Mouse (Mus musculus): ENCODE measurements around the gene Hist1h2bb. TPM values are rescaled to one million over a fixed set of nuclear protein-coding genes. Genes with fewer than 3 reads are reported as not detected.
"Not testable (repeated sequence)": the region's sequence is repeated elsewhere in the genome, so short reads cannot be mapped to it uniquely, and the experiment has no call there.

Hist1h2bb gene
- polyA plus RNA-seq, 1 experiment: 13.5 TPM

DNA sequence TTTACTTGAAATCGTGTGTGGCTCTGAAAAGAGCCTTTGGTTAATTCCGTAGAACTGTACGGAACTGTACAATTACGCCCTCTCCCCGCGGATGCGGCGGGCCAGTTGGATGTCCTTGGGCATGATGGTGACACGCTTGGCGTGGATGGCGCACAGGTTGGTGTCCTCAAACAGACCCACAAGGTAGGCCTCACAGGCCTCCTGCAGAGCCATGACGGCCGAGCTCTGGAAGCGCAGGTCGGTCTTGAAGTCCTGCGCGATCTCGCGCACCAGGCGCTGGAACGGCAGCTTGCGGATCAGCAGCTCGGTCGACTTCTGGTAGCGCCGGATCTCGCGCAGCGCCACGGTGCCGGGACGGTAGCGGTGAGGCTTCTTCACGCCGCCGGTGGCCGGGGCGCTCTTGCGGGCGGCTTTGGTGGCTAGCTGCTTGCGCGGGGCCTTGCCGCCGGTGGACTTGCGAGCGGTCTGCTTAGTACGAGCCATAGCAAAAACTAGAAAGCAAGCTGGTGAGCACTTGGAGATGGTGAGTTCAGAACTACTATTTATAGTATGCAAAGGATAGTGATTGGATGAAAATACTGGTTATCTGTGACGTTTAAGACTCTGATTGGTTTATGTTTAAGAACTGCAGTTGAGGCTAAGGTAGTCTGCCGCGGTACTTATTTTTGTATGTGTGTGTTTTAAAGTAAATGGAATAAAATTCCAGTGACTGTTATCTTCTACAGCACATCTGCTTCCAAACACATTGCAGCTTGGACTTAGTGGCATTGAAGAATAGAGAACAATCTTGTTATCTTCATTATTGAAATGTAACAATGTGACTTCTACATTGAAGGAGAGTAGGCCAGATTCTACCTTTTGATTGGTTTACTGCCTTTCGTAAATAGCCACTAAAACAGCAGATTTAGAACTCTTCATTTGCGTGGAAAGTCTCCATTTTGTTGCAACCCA, 15.6 kb downstream of the Hist1h2bb start, which contains the start of gene Hist1h3a:
TSS of gene Hist1h3a (minus strand) at position 516 of the 951 bp plus-strand sequence.
- not testable (repeated sequence) for DNase-seq (ENCODE audit: low read depth, low spot score)
- under 1% methylated on average over 32 of the region's 52 CpGs for WGBS

DNA sequence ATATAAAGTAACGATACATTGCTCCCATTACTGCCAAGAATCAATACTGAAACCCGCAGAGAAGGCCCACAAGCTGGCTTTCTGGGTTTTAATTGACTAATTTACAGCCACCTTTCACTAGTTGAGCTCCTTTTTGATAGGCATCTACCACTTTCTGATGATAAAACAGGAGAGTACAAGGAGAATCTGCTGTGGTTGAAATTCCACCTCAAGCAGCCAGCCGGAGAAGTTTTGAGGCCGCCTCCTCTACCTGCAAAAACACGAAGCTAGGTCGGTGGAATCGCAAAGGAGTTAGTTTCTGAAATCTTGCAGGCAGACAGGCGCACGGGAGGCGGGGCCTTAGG, 16.7 kb downstream of the Hist1h2bb start:
- no peak for DNase-seq (ENCODE audit: low read depth, low spot score)
- WGBS: under 1% methylated on average over 10 of the region's 10 CpGs

DNA sequence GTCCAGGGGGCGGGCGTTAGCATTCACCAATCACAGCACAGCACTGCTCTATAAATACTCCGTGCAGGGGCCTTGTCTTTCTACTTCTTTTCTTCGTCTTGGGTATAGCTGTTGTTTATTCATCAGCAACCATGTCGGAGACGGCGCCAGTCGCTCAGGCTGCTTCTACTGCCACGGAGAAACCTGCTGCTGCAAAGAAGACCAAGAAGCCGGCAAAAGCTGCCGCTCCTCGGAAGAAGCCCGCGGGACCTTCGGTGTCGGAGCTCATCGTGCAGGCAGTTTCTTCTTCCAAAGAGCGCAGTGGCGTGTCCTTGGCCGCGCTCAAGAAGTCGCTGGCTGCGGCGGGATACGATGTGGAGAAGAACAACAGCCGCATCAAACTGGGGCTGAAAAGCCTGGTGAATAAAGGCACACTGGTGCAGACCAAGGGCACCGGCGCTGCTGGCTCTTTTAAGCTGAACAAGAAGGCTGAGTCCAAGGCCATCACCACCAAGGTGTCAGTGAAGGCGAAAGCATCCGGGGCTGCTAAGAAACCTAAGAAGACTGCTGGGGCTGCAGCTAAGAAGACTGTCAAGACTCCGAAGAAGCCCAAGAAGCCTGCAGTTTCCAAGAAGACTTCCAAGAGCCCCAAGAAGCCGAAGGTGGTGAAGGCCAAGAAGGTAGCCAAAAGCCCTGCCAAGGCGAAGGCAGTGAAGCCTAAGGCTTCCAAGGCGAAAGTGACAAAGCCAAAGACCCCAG, 17.2 kb downstream of the Hist1h2bb start, which contains the start of gene Hist1h1a:
TSS of gene Hist1h1a (plus strand) at position 81 of the 738 bp plus-strand sequence.
- 6% methylated on average over 34 of the region's 34 CpGs for WGBS
- no peak for DNase-seq (ENCODE audit: low read depth, low spot score)

DNA sequence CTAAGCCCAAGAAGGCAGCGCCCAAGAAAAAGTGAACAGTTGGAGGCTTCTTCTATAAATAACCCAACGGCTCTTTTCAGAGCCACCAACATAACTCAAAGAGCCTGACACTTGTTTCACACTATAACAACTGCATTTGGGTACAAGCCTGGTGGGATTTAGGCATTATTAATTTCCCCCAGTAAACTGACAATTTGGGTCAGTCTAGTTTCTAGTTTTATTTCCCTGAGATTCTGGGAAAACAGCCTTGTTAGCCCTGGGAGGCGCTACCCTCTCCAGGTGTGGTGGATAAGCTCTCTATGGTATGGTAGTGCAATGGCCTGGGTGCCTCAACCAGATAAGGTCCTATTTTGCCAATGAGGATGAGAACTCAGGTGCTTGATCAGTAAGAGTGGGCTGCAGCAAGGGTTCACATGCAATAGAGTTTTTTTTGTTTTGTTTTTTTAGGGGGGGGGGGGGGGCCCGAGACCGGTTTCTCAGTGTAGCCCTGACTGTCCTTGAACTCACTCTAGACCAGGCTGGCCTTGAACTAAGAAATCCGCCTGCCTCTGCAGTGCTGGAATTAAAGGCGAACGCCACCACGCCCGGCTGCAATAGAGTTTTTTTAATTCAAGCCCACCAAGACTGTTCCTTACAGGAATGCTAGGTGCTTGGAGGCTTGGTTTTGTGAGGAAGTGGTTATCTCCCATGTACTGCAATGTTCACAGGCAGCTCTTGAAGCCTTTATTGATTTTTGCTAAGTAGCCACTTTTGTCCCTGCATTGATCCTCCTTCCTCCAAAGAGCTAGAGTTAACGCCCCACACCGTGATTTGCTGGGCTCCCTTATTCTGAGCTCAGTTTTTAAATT, 18.0 kb downstream of the Hist1h2bb start:
- no peak for DNase-seq (ENCODE audit: low read depth, low spot score)
- WGBS: 61% methylated on average over 12 of the region's 12 CpGs

DNA sequence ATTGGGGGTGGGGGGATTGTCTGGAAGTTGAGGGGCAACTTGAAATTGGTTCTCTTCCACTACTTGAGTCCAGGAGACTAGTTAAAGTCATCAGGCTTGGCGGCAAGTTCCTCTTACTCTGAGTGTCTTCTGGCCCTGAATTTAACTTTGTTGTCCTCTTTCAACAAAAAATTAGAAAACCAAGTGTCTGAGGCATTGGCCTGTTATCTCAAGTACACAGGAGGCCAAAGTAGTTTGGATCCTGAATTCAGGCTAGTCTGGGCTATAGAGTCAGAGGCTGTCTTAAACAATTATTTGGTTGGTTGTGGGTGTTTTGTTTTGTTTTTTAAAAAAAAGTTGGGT, 18.6 kb downstream of the Hist1h2bb start:
- WGBS: 92% methylated on average over 1 of the region's 1 CpGs
- no peak for DNase-seq (ENCODE audit: low read depth, low spot score)

DNA sequence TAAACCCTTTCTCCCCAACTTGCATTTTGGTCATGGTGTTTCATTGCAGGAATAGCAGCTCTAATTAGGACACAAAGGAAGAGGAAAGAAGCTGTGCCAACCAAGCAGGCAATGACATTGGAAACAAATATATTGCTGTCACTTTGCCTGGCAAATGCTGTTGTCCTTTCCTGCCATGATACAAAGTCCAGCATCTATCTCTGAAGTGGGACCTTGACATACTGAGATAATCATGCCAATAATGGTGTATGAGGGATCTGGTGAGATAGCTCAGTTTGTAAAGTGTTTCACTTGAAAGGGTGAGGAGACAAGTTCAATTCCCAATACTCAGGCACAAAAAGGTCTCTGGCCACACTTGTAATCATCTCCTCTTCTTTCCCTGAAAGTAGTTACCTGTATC, 20.2 kb downstream of the Hist1h2bb start:
- DNase-seq (ENCODE audit: low read depth, low spot score): no peak

DNA sequence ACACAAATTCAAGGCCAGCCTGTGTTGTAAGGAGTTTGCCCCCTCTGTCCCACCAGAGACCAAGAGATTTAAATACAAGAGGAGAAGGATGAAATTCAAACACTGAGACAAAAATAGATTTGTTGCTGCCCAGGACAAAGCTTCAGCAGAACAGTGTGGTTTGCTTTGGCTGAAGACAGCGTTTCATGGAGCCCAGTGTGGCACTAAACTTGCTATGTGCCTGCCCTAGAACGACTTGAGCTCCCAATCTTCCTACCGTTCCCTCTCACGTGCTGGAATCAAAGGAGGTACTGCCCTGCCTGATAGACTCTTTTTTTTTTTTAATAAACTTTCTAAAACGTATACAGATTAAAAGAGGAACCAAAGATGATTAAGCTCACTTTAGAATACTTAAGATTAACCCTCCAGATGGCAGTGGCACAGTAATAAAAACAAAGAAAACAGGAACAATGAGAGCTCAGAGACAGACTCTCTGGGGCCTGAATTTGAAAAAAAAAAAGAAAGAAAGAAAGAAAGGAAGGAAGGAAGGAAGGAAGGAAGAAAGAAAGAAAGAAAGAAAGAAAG, 22.4 kb downstream of the Hist1h2bb start:
- 48% methylated on average over 5 of the region's 5 CpGs for WGBS
- DNase-seq (ENCODE audit: low read depth, low spot score): no peak

DNA sequence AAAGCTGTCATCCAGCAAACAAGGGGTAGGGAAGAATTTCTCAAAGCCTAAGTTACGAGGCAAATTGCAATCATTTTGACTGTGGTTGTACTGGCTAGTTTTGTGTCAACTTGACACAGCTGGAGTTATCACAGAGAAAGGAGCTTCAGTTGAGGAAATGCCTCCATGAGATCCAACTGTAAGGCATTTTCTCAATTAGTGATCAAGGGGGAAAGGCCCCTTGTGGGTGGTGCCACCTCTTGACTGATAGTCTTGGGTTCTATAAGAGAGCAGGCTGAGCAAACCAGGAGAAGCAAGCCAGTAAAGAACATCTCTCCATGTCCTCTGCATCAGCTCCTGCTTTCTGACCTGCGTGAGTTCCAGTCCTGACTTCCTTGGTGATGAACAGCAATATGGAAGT, 23.1 kb downstream of the Hist1h2bb start, which contains the start of gene Trim38:
TSS of gene Trim38 (plus strand) at position 301 of the 400 bp plus-strand sequence.
- not testable (repeated sequence) for DNase-seq (ENCODE audit: low read depth, low spot score)
- WGBS: 93% methylated on average over 2 of the region's 2 CpGs

DNA sequence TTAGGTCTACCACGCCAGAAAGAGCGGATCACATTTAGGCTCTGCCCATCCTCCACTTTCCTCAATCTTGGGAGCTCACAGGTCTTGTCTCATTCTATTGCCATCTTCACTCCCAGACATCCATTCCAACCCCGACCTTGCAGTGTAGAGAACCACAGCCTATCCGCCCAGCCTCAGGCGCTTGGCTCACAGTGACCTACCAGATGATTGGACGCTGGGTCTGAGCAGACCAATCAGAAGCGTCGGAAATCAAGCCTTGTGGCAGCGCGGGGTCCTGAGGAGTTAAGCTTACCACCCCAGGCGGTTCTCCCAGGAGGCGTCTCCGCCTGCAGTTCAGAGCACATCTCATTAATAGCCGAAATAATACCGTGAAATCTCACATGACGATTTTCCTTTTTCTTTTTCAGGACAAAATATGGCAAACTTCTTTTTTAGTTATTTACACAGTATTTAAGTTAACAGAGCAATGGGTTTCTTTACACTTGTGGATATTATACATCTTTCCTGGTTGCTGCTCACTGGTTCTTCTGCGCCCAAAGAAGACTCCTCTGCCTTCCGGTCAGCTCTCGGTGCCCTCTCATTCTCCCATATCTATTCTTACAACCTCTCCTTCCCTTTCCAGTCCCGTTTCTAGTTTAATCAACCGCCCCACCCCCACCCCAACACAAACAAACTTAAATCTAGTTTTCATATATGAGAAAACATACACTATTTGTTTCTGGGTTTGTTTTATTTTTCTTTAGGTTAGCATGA, 26.2 kb downstream of the Hist1h2bb start:
- no peak for DNase-seq (ENCODE audit: low read depth, low spot score)

DNA sequence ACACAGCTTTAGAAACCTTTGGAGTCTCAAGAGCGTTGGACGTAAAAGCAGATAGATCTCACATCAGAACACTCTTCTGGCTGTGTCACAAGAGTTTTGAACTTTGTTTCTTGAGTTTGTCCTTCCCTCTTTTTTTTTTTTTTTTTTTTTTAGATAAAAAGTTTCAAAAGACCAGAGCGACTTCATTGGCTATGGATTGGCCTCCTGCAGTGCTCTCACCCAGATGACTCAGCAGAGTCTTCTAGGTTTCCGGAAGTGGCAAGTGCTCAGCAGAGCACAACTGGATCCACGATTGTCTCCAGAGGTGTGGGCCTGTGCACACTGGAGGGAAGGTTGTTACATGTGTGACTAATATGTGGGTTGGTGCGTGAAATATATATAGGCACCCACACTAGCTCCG, 31.8 kb downstream of the Hist1h2bb start:
- DNase-seq (ENCODE audit: low read depth, low spot score): no peak
- WGBS: 92% methylated on average over 7 of the region's 7 CpGs

More for the DNA sequence above, 26.2 kb downstream of the Hist1h2bb start:
- WGBS: 41% methylated on average over 21 of the region's 21 CpGs

DNA sequence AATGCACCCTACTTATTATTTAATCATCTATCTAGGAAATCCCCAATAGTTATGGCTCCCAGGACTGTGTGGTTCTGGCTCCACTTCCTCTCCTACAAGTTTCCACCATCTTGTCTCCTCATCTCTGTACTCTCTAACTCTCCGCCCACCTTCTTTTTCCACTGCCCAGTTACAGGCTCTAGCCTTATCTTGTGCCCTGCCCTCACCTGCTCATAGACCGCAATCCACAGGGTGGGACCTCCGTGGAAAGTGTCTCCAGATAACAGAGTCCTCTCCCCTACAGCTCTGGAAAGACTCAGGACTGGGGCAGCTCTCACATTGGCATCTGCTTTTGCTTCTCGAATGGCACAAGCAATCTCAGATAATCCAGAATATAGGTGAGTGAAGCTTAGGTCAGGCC, 32.5 kb downstream of the Hist1h2bb start:
- no peak for DNase-seq (ENCODE audit: low read depth, low spot score)
- 55% methylated on average over 4 of the region's 4 CpGs for WGBS

DNA sequence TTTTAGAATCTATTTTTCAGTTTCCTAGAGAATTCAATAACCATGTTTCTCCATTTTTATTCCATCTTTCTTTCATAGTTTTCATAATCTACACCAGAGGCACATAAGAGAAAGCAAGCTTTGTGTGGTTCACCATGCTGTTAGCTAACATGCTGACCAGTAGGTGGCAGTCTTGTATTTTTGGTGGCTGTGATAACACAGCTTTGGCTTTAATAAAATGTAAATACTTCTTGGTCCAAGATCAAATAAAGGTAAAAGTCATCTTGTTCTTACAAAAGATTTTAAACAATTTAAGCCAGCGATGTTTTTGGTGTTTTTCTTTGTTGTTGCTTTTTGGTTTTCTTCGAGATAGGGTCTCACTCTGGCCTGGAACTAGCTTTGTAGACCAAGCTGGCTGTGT, 46.0 kb downstream of the Hist1h2bb start:
- WGBS: 32% methylated on average over 2 of the region's 2 CpGs
- DNase-seq (ENCODE audit: low read depth, low spot score): peak; percentile 40

Other genes with a start within 250 kb of the Hist1h2bb start
- 27.9 and 42.9 TPM in 2 replicates for gene Hist1h4h, start 215.7 kb upstream of the Hist1h2bb start, polyA plus RNA-seq (2012; rRNA removed)
- 64.4 and 250 TPM in 2 replicates for gene Hist1h2af, start 212.8 kb upstream of the Hist1h2bb start, polyA plus RNA-seq (2012; rRNA removed)
- 30.9 and 39.2 TPM in 2 replicates for gene Hist1h3g, start 211.3 kb upstream of the Hist1h2bb start, polyA plus RNA-seq (2012; rRNA removed)
- 5.2 and 6.8 TPM in 2 replicates for gene Hist1h2bh, start 203.3 kb upstream of the Hist1h2bb start, polyA plus RNA-seq (2012; rRNA removed)
- 5.9 and 7.1 TPM in 2 replicates for gene Hist1h3f, start 202.7 kb upstream of the Hist1h2bb start, polyA plus RNA-seq (2012; rRNA removed)
- 27.0 and 31.0 TPM in 2 replicates for gene Hist1h4f, start 195.1 kb upstream of the Hist1h2bb start, polyA plus RNA-seq (2012; rRNA removed)
- gene Hist1h1d, start 193.5 kb upstream of the Hist1h2bb start, polyA plus RNA-seq (2012; rRNA removed): 0.40 and 0.43 TPM in 2 replicates
- gene Hist1h3e, start 184.4 kb upstream of the Hist1h2bb start, polyA plus RNA-seq (2012; rRNA removed): 29.4 and 30.0 TPM in 2 replicates
- 8.9 and 10.5 TPM in 2 replicates for gene Hist1h2ae, start 175.5 kb upstream of the Hist1h2bb start, polyA plus RNA-seq (2012; rRNA removed)
- 29.0 and 42.0 TPM in 2 replicates for gene Hist1h2bg, start 175.3 kb upstream of the Hist1h2bb start, polyA plus RNA-seq (2012; rRNA removed)
- 9.1 and 18.1 TPM in 2 replicates for gene Hist1h2bf, start 172.5 kb upstream of the Hist1h2bb start, polyA plus RNA-seq (2012; rRNA removed)
- 3.6 and 7.5 TPM in 2 replicates for gene Hist1h2ad, start 172.4 kb upstream of the Hist1h2bb start, polyA plus RNA-seq (2012; rRNA removed)
- gene Hist1h3d, start 171.0 kb upstream of the Hist1h2bb start, polyA plus RNA-seq (2012; rRNA removed): 9.5 and 13.9 TPM in 2 replicates
- gene Hist1h4d, start 165.1 kb upstream of the Hist1h2bb start, polyA plus RNA-seq (2012; rRNA removed): 13.6 and 13.7 TPM in 2 replicates
- 1.9 and 2.5 TPM in 2 replicates for gene Hist1h2be, start 125.6 kb upstream of the Hist1h2bb start, polyA plus RNA-seq (2012; rRNA removed)
- gene Hist1h1e, start 124.2 kb upstream of the Hist1h2bb start, polyA plus RNA-seq (2012; rRNA removed): 2.7 and 3.1 TPM in 2 replicates
- 1.2 TPM in 2 replicates for gene Hist1h2ac, start 62.8 kb upstream of the Hist1h2bb start, polyA plus RNA-seq (2012; rRNA removed)
- 279 and 296 TPM in 2 replicates for gene Hist1h2bc, start 62.5 kb upstream of the Hist1h2bb start, polyA plus RNA-seq (2012; rRNA removed)
- gene Hist1h1t, start 50.9 kb upstream of the Hist1h2bb start, polyA plus RNA-seq (2012; rRNA removed): not detected in 2 replicates
- 16.9 and 21.6 TPM in 2 replicates for gene Hist1h4c, start 48.3 kb upstream of the Hist1h2bb start, polyA plus RNA-seq (2012; rRNA removed)
- gene Hfe, start 35.9 kb upstream of the Hist1h2bb start, polyA plus RNA-seq (2012; rRNA removed): 6.3 and 7.7 TPM in 2 replicates
- 50.3 and 59.2 TPM in 2 replicates for gene Hist1h1c, start 7.9 kb upstream of the Hist1h2bb start, polyA plus RNA-seq (2012; rRNA removed)
- 19.7 and 24.7 TPM in 2 replicates for gene Hist1h3c, start 1.1 kb upstream of the Hist1h2bb start, polyA plus RNA-seq (2012; rRNA removed)
- 17.4 and 19.2 TPM in 2 replicates for gene Hist1h2ab, start 4.4 kb downstream of the Hist1h2bb start, polyA plus RNA-seq (2012; rRNA removed)
- gene Hist1h3b, start 5.5 kb downstream of the Hist1h2bb start, polyA plus RNA-seq (2012; rRNA removed): 22.1 and 33.6 TPM in 2 replicates
- gene Hist1h4b, start 10.3 kb downstream of the Hist1h2bb start, polyA plus RNA-seq (2012; rRNA removed): 18.1 and 21.3 TPM in 2 replicates
- gene Hist1h4a, start 14.5 kb downstream of the Hist1h2bb start, polyA plus RNA-seq (2012; rRNA removed): 13.1 and 21.1 TPM in 2 replicates
- 16.1 and 17.5 TPM in 2 replicates for gene Hist1h3a, start 15.7 kb downstream of the Hist1h2bb start, polyA plus RNA-seq (2012; rRNA removed)
- 1.3 and 1.4 TPM in 2 replicates for gene Hist1h1a, start 16.9 kb downstream of the Hist1h2bb start, polyA plus RNA-seq (2012; rRNA removed)
- 0.71 and 4.1 TPM in 2 replicates for gene Trim38, start 23.2 kb downstream of the Hist1h2bb start, polyA plus RNA-seq (2012; rRNA removed)
- gene Slc17a2, start 60.3 kb downstream of the Hist1h2bb start, polyA plus RNA-seq (2012; rRNA removed): 0.07 TPM in 1 of 2 replicates, not detected in the other
- gene Slc17a3, start 92.7 kb downstream of the Hist1h2bb start, polyA plus RNA-seq (2012; rRNA removed): not detected in 2 replicates
- not detected in 2 replicates for gene Slc17a1, start 121.0 kb downstream of the Hist1h2bb start, polyA plus RNA-seq (2012; rRNA removed)
- gene Slc17a4, start 168.3 kb downstream of the Hist1h2bb start, polyA plus RNA-seq (2012; rRNA removed): 29.5 and 45.4 TPM in 2 replicates
- not detected in 2 replicates for gene Hist1h2ba, start 187.4 kb downstream of the Hist1h2bb start, polyA plus RNA-seq (2012; rRNA removed)
- not detected in 2 replicates for gene Hist1h2aa, start 187.7 kb downstream of the Hist1h2bb start, polyA plus RNA-seq (2012; rRNA removed)
- gene Scgn, start 244.5 kb downstream of the Hist1h2bb start, polyA plus RNA-seq (2012; rRNA removed): 3.7 and 5.5 TPM in 2 replicates

Data from large intestine, adult 2 months (tissue).